Mouse (Mus musculus): Measurements from ENCODE around the gene Bach1.

Bach1 gene

GRCm38 (mm10) chr16:87715221-87715620, 16.5 kb downstream of the Bach1 start:
- no peak for DNase-seq

- DNase-seq: no peak
These were observed 17.5 kb downstream of the Bach1 start for GRCm38 (mm10) chr16:87716269-87716668.

GRCm38 (mm10) chr16:87717046-87717660, 18.4 kb downstream of the Bach1 start:
- DNase-seq: no peak

GRCm38 (mm10) chr16:87719071-87719470, 20.3 kb downstream of the Bach1 start:
- no peak for DNase-seq

GRCm38 (mm10) chr16:87719688-87720283, 21.0 kb downstream of the Bach1 start:
- no peak for DNase-seq

GRCm38 (mm10) chr16:87720851-87721409, 22.2 kb downstream of the Bach1 start:
- no peak for DNase-seq

GRCm38 (mm10) chr16:87722857-87723256, 24.1 kb downstream of the Bach1 start:
- no peak for DNase-seq

GRCm38 (mm10) chr16:87723479-87723878, 24.7 kb downstream of the Bach1 start:
- DNase-seq: no peak

GRCm38 (mm10) chr16:87724826-87725225, 26.1 kb downstream of the Bach1 start:
- DNase-seq: no peak

GRCm38 (mm10) chr16:87725241-87725640, 26.5 kb downstream of the Bach1 start:
- DNase-seq: no peak

- no peak for DNase-seq
These were observed 27.2 kb downstream of the Bach1 start for GRCm38 (mm10) chr16:87725963-87726362.

GRCm38 (mm10) chr16:87726369-87726768, 27.6 kb downstream of the Bach1 start:
- DNase-seq: no peak

GRCm38 (mm10) chr16:87727250-87727649, 28.5 kb downstream of the Bach1 start:
- DNase-seq: no peak

GRCm38 (mm10) chr16:87727918-87728317, 29.2 kb downstream of the Bach1 start:
- DNase-seq: no peak

GRCm38 (mm10) chr16:87728703-87729102, 30.0 kb downstream of the Bach1 start:
- DNase-seq: no peak

- no peak for DNase-seq
These were observed 30.7 kb downstream of the Bach1 start for GRCm38 (mm10) chr16:87729469-87729868.

- DNase-seq: no peak
These were observed 36.2 kb downstream of the Bach1 start for GRCm38 (mm10) chr16:87734868-87735381.

GRCm38 (mm10) chr16:87736106-87736505, 37.4 kb downstream of the Bach1 start:
- DNase-seq: no peak

GRCm38 (mm10) chr16:87737296-87737695, 38.6 kb downstream of the Bach1 start:
- no peak for DNase-seq

- peak; percentile 50 for DNase-seq
These were observed 39.3 kb downstream of the Bach1 start for GRCm38 (mm10) chr16:87737842-87738639.

- DNase-seq: no peak
These were observed 42.4 kb downstream of the Bach1 start for GRCm38 (mm10) chr16:87741034-87741715.

GRCm38 (mm10) chr16:87743661-87744060, 44.9 kb downstream of the Bach1 start:
- no peak for DNase-seq

- no peak for DNase-seq
These were observed 45.6 kb downstream of the Bach1 start for GRCm38 (mm10) chr16:87744338-87744737.
